Mouse (Mus musculus): ENCODE results near the gene Lhx5. TPM values are rescaled to one million over a fixed set of nuclear protein-coding genes. Genes with fewer than 3 reads are reported as not detected.

The Lhx5 gene
- polyA plus RNA-seq, 1 experiment: not detected

DNA sequence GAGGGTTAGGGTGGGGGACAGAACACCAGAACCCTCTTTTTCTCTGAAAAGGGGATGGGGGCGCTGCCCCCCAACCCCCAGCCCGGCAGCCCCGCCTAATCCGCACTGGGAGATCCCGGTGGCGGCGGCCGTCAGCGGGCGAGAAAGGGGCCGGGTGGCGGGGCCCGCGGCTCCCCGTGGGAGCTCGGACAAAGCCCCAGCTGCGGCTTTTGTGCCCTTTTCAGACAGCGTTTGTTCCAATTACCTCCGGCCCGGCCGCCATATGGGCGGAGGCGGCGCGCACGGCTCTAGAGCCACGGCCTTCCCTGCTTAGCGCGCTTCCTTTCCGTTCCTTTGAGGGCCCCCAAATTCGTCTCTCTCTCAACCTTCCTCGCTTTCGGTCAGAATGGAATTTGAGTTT lies 6.5 kb downstream of the Lhx5 start:
- TF ChIP-seq FLI1 (IDR thresholded peaks at IDR 0.05; ENCODE audit: low read length) (no peak), GATA1 (IDR thresholded peaks at IDR 0.05; ENCODE audit: borderline replicate concordance, low read length) (no peak)
- H3K4me3 ChIP-seq (replicated peaks): no peak overlapping the region
- peaks cover 90% of the 10 kb centered on the region for H3K27me3 ChIP-seq (replicated peaks)
- no peaks in the 10 kb centered on the region for H3K36me3 ChIP-seq (replicated peaks; ENCODE audit: low read length)
- no peaks in the 10 kb centered on the region for H3K9me3 ChIP-seq
- H3K4me1 ChIP-seq: peaks cover 37% of the 10 kb centered on the region

GRCm38 (mm10) chr5:120438469-120438868 lies 7.0 kb downstream of the Lhx5 start:
- Histone ChIP-seq H3K27me3 (replicated peaks) (peaks cover 90% of the 10 kb centered on the region), H3K36me3 (replicated peaks; ENCODE audit: low read length) (no peaks in the 10 kb centered on the region), H3K4me3 (replicated peaks) (no peak overlapping the region), H3K9me3 (no peaks in the 10 kb centered on the region), H3K4me1 (peaks cover 37% of the 10 kb centered on the region)
- no peak for TF ChIP-seq GATA1 (IDR thresholded peaks at IDR 0.05; ENCODE audit: borderline replicate concordance, low read length)
- no peak for TF ChIP-seq FLI1 (IDR thresholded peaks at IDR 0.05; ENCODE audit: low read length)

DNA sequence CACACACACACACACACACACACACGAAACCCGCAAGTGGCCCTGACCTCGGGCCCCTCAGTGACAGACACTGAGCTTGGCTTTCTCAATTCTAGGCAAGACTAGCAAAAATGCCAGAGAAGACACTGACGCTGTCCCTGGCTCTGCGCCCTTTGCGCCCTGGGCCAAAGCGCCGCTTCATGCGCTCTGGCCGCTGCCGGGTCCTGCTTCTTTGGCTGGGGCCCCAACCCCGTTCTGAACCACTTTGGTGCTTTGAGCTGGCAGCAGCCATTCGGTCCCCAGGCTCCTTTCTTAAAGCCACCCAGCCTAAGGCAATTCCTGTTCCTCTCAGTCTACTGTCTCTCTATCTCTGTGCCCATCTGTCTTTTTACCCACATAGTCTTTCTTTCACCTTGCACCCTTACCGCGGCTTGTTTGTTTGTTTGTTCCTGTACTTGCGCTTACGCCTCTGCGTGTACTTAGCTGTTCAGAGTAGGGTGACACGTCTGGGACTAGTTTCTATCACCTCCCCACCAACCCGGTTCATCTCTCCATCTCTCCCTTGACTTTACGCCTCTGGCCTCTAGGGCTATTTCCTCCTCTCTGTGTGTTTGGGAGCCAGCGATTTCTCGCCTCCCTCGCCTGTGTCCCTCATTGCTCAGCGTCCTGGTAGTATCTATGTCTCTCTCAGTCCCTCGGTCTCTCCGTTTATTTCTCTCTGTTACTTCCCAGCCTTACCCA lies 7.7 kb downstream of the Lhx5 start:
- H3K4me1 ChIP-seq: peaks cover 37% of the 10 kb centered on the region
- TF ChIP-seq GATA1 (IDR thresholded peaks at IDR 0.05; ENCODE audit: borderline replicate concordance, low read length): no peak
- H3K36me3 ChIP-seq (replicated peaks; ENCODE audit: low read length): no peaks in the 10 kb centered on the region
- no peak overlapping the region for H3K4me3 ChIP-seq (replicated peaks)
- H3K9me3 ChIP-seq: no peaks in the 10 kb centered on the region
- peaks cover 90% of the 10 kb centered on the region for H3K27me3 ChIP-seq (replicated peaks)

- peak overlapping the region; percentile 82 for H3K4me3 ChIP-seq (replicated peaks)
- peaks cover 90% of the 10 kb centered on the region for H3K27me3 ChIP-seq (replicated peaks)
- H3K4me1 ChIP-seq: peaks cover 37% of the 10 kb centered on the region
- TF ChIP-seq GATA1 (IDR thresholded peaks at IDR 0.05; ENCODE audit: borderline replicate concordance, low read length) (no peak), FLI1 (IDR thresholded peaks at IDR 0.05; ENCODE audit: low read length) (no peak)
- H3K36me3 ChIP-seq (replicated peaks; ENCODE audit: low read length): no peaks in the 10 kb centered on the region
- H3K9me3 ChIP-seq: no peaks in the 10 kb centered on the region
Measured at GRCm38 (mm10) chr5:120439887-120440670, 8.6 kb downstream of the Lhx5 start.

DNA sequence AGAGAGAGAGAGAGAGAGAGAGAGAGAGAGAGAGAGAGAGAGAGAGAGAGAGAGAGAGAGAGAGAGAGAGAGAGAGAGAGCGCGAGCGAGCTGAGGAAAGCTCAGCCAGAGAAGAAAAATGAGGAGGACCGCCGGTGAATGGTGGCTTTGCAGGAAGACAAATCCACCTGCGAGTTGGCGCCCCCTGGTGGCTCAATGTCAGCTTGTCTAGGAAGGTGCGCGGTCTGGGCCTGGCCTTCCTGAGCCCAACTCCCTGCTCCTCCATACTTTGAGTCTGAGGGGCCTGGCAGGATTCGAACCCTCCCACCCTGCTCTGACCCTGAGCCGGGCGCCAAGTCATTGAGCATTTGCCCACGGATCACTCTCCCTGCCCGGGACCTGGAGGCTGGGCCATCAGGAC lies 9.2 kb downstream of the Lhx5 start:
- Histone ChIP-seq H3K27me3 (replicated peaks) (peaks cover 90% of the 10 kb centered on the region), H3K4me1 (peaks cover 32% of the 10 kb centered on the region), H3K4me3 (replicated peaks) (peak overlapping the region; percentile 76), H3K36me3 (replicated peaks; ENCODE audit: low read length) (no peaks in the 10 kb centered on the region), H3K9me3 (no peaks in the 10 kb centered on the region)
- TF ChIP-seq GATA1 (IDR thresholded peaks at IDR 0.05; ENCODE audit: borderline replicate concordance, low read length): no peak
- no peak for TF ChIP-seq FLI1 (IDR thresholded peaks at IDR 0.05; ENCODE audit: low read length)

DNA sequence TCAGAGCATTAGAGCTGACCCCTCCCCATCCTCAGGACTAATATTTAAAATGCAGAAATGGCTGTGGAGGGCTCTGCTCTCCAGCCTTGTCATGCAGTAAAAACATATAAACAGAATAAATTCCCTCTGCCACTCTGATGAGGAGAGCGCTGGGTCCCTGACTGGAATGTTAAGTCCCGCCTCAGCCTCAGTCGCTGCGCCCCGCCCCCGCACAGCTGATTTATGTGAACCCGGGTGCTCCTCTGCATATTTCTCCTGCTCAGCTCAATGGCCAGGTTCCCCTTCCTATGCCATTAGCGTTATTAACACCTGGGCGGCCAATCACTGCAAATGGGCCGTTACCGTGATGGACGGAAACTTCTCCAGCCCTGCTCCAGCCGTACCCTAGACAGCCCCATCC lies 15.8 kb downstream of the Lhx5 start:
- Histone ChIP-seq H3K27me3 (replicated peaks) (peaks cover 75% of the 10 kb centered on the region), H3K4me3 (replicated peaks) (no peak overlapping the region), H3K36me3 (replicated peaks; ENCODE audit: low read length) (no peaks in the 10 kb centered on the region), H3K9me3 (peaks cover 4% of the 10 kb centered on the region; the same call in 1 of the 2 replicates), H3K4me1 (peaks cover 8% of the 10 kb centered on the region)
- no peak for TF ChIP-seq FLI1 (IDR thresholded peaks at IDR 0.05; ENCODE audit: low read length)

DNA sequence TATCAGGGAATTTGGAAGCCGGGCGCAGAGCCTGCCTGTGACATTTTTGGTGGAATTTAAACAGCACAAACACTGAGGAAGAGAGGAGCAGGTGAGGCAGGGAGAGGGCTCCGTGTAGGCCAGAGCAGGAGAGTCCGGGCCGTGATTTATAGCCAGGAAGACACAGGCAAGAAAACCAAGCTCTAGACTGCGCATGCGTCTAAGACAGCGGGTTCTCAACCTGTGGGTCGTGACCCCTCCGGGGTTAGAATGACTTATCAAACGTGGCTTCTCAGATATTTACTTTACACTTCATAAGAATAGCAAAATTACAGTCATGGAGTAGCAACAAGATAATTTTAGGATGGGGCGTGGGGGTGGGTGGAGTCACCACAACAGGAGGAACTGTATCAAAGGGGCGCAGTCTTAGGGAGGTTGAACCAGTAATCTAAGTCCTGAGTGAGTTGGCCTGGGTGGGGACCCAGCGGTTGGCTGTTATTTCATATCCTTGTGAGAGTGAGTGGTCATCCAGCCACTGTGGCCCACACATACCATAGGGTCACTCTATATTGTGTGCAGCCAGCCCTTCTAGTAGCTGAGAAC lies 23.3 kb downstream of the Lhx5 start:
- no peaks in the 10 kb centered on the region for H3K36me3 ChIP-seq (replicated peaks; ENCODE audit: low read length)
- peaks cover 9% of the 10 kb centered on the region for H3K4me1 ChIP-seq
- TF ChIP-seq FLI1 (IDR thresholded peaks at IDR 0.05; ENCODE audit: low read length): no peak
- H3K27me3 ChIP-seq (replicated peaks): peaks cover 77% of the 10 kb centered on the region
- H3K9me3 ChIP-seq: no peaks in the 10 kb centered on the region
- no peak overlapping the region for H3K4me3 ChIP-seq (replicated peaks)

- peaks cover 80% of the 10 kb centered on the region for H3K27me3 ChIP-seq (replicated peaks)
- peaks cover 9% of the 10 kb centered on the region for H3K4me1 ChIP-seq
- H3K4me3 ChIP-seq (replicated peaks): no peak overlapping the region
- TF ChIP-seq GATA1 (IDR thresholded peaks at IDR 0.05; ENCODE audit: borderline replicate concordance, low read length): no peak
- TF ChIP-seq FLI1 (IDR thresholded peaks at IDR 0.05; ENCODE audit: low read length): no peak
- no peaks in the 10 kb centered on the region for H3K9me3 ChIP-seq
- no peaks in the 10 kb centered on the region for H3K36me3 ChIP-seq (replicated peaks; ENCODE audit: low read length)
Measured at GRCm38 (mm10) chr5:120456253-120456652, 24.8 kb downstream of the Lhx5 start.

DNA sequence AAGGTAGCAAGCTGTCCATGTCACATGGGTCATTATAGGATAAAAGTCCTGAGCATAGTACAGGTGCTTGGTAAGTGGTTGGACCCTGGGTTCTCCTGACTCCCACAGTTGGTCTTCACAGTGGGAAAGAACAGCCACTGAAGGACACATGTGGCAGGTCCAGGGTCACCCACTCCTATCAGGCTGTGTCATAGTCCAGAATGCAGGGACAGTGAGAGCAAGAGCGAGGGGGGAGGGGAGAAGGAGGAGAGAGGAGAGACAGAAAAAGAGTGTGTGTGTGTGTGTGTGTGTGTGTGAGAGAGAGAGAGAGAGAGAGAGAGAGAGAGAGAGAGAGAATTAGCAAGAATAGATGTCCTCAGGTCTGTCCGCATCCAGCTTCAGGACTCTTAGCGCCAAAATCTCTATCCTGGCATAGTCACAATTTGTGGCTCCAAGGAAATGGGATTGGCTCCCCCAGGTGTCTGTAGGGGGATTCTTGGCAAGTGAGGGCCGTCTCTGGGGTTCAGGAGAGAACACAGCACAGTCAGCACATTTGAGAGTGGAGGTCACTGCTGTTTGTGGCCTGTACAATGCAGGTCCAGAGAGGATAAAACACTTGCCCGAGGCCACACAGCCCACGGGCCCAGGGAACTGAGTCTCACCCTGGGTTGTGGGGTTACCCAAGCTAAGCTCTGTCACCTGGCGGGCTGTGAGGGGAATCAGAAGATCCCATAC lies 25.5 kb downstream of the Lhx5 start:
- Histone ChIP-seq H3K4me1 (peaks cover 9% of the 10 kb centered on the region), H3K4me3 (replicated peaks) (no peak overlapping the region), H3K27me3 (replicated peaks) (peaks cover 83% of the 10 kb centered on the region), H3K36me3 (replicated peaks; ENCODE audit: low read length) (no peaks in the 10 kb centered on the region), H3K9me3 (no peaks in the 10 kb centered on the region)
- TF ChIP-seq FLI1 (IDR thresholded peaks at IDR 0.05; ENCODE audit: low read length): no peak
- TF ChIP-seq GATA1 (IDR thresholded peaks at IDR 0.05; ENCODE audit: borderline replicate concordance, low read length): no peak
